Comparison of ENCODE assay signal across 12 mouse cellular contexts in the genomic region with DNA sequence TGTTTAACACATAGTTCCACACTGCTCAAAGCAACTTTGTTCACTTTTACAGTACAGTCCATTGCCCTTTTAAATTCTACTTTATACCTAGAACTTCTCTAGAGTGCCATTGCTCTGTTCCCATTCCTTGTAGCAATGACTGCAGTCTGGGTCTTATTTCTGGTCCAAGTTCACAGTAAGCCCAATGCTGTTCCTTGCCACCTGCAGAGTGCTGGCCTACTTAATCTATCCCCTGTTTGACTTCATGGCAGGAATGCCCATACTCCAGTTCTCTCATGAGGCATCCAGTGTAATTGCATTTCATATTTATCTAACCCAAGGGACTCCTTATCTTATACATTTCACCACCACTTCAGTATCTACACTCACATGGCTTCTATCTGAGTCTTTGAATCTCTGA.
"Had no signal": no experiment of that assay in that cellular context is flagged by ENCODE, and none has a peak within 500 bp of the region (broad histone marks: within the 10 kb centered on the region; RNA-seq: fewer than 3 reads in every experiment).

No protein-coding gene starts in this region.

- H3K4me3 ChIP-seq: limb, embryonic 12.5 days; liver, embryonic 13.5 days; midbrain, embryonic 12.5 days; stomach, embryonic 15.5 days had no signal

- H3K27ac ChIP-seq: kidney, postnatal 0 days; limb, embryonic 12.5 days; liver, embryonic 13.5 days; midbrain, embryonic 12.5 days; stomach, embryonic 15.5 days had no signal

- DNase-seq: kidney, postnatal 36 days; layer of hippocampus, adult 9-11 months; layer of hippocampus, postnatal 36 days; liver; liver, embryonic 13.5 days; lung, adult 18-20 months; right cerebral cortex, postnatal 14 days; thymus, postnatal 36 days had no signal

- H3K4me1 ChIP-seq: limb, embryonic 12.5 days; liver, embryonic 13.5 days; midbrain, embryonic 12.5 days; stomach, embryonic 15.5 days had no signal

- H3K27me3 ChIP-seq: limb, embryonic 12.5 days; liver, embryonic 13.5 days; midbrain, embryonic 12.5 days; stomach, embryonic 15.5 days had no signal
